Mouse (Mus musculus) olfactory bulb, adult 2 months (tissue): ENCODE results near the gene Cdc42bpb. TPM values are rescaled to one million over a fixed set of nuclear protein-coding genes. Genes with fewer than 3 reads are reported as not detected.

ENCODE experiments used
- H3K27ac ChIP-seq: fragments of 200-500 bp; 2 replicates; pipeline ENCODE4 v1.5.1; 2012; ENCODE audit warnings: low read depth, low read length; ENCODE audit not compliant: insufficient read depth
- H3K4me1 ChIP-seq: fragments of 200-500 bp; 2 replicates; pipeline ENCODE4 v1.6.1; 2012; ENCODE audit warnings: low read length; ENCODE audit not compliant: control insufficient read depth, insufficient read depth
- H3K4me3 ChIP-seq: fragments of 200-500 bp; 2 replicates; pipeline ENCODE4 v1.5.1; 2012; ENCODE audit warnings: mild to moderate bottlenecking, low read depth, low read length, moderate library complexity; ENCODE audit not compliant: insufficient read depth
- CTCF ChIP-seq: fragments of 200-500 bp; IDR thresholded peaks from 2 replicates; pipeline ENCODE4 v1.5.1; 2012; ENCODE audit warnings: low read depth, mild to moderate bottlenecking, low read length, moderate library complexity; ENCODE audit not compliant: insufficient read depth
- POLR2A ChIP-seq: fragments of 200-500 bp; IDR thresholded peaks from 2 replicates; pipeline ENCODE4 v1.6.1; 2012; ENCODE audit warnings: mild to moderate bottlenecking, low read depth, low read length, moderate library complexity; ENCODE audit not compliant: insufficient read depth
- WGBS: fragments of 180-500 bp; shearing (Covaris S2); methylation state at CpG from one replicate; pipeline ENCODE4 v1.1.7; 2018; 5-methylcytosine and 5-hydroxymethylcytosine counted together
- polyA plus RNA-seq: library from polyadenylated mRNA; stranded (reverse); fragments of >200 nt; gene quantifications from 2 replicates; pipeline ENCODE4 v1.2.4, GENCODE M21; 2012; ENCODE audit warnings: low replicate concordance; ENCODE audit not compliant: missing spikeins, insufficient read depth, insufficient read length

The Cdc42bpb gene
- not detected in 2 replicates for polyA plus RNA-seq

DNA sequence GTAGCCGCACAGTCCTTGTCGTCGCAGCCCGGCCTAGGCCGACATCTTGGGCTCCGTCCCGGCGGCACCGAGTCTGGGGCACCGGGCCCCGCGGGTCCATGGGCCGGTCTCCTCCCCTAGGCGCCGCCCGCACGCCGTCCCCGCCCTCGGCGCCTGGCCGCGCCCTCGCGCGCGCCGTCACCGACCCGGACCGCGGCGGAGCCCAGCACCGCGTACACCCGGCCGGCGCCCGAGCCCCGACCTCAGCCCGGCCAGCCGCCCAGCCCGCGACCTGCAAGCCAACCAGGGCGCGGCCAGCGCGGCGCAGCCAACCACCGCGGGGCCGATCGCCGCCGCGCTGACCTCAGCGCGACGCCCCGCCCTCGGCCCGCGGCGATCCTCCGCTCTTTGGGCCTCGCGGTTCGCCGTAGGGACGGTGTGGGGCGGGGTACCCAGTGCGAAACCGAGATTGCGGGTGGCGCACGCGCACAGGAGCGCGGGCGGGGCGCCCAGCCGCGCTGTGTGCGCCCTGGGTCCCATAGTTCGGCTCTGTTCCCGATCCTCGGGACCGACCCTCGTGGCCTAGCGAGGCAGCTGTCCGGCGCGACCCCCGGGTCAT lies at the start of gene Cdc42bpb:
Cdc42bpb (minus strand) TSS at position 343 of the 598 bp plus-strand sequence.
- Histone ChIP-seq H3K4me1 (peaks cover 11% of the 10 kb centered on the region), H3K27ac (peak within 1 kb of the TSS; percentile 89), H3K4me3 (peak within 1 kb of the TSS; percentile 96)
- peak; percentile 95 for TF ChIP-seq POLR2A
- no peak for TF ChIP-seq CTCF
- 1% methylated on average over 93 of the region's 94 CpGs for WGBS

DNA sequence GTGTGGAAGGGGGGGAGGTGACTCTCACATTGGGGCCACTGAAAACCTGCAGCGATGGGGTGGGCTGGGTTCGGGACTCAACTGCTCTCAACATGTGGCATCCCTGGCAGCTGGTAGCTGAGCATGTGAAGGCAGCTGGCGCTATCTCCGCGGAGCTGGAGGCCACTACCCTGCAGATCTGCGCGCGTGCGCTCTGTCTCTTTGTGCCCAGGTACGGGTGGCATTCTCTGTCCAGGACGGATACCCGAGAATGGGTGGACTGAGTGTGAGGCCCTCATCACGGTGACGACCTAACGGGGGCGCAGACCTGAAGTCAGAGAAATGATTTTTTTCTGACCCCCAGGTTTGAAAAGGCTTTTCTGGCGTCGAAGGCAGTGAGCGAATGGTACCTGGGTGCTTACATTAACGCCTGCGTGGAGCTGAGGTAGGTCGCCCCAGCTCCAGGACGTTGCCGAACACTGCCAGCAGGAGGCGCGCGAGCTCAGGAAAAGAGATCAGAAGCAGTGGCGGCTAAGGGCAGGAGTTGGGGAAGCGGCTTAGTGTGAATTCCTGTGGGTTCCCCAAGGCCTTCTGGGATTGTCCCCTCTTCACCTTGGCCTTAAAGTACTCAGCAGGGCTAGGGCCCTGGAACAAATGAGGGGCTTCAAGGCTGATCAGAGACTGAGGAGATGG lies 48.4 kb upstream of the Cdc42bpb start:
- no peak overlapping the region for H3K4me3 ChIP-seq
- TF ChIP-seq POLR2A (no peak), CTCF (peak; percentile 92)
- WGBS, result 13% methylated on average over 29 of the region's 29 CpGs

DNA sequence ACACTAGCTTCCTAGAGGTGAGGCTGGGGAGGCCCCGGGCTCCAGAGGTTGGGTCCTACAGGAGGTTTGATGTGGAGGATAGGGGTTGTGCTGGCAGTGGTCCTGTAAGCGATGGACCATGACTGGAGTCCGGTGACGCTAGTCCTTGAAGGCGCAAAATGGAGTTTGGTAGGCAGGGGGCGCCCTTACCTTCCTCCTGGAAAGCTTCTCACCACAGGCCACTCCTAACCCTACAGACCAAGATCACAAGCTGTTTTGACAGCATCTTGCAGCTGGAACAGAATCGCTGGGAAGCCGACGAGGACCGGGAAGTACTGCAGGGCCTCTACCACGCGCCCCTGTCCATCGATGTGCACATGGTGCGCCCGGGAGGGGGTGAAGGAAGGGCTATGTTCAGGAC lies 47.7 kb upstream of the Cdc42bpb start:
- Histone ChIP-seq H3K27ac (no peak overlapping the region), H3K4me3 (no peak overlapping the region), H3K4me1 (peaks cover 33% of the 10 kb centered on the region)
- 3% methylated on average over 15 of the region's 15 CpGs for WGBS
- TF ChIP-seq POLR2A, result no peak
- peak; percentile 63; the same call in 1 of the 2 replicates for TF ChIP-seq CTCF

More for the DNA sequence above, 48.4 kb upstream of the Cdc42bpb start:
- Histone ChIP-seq H3K27ac (no peak overlapping the region), H3K4me1 (peaks cover 40% of the 10 kb centered on the region)

DNA sequence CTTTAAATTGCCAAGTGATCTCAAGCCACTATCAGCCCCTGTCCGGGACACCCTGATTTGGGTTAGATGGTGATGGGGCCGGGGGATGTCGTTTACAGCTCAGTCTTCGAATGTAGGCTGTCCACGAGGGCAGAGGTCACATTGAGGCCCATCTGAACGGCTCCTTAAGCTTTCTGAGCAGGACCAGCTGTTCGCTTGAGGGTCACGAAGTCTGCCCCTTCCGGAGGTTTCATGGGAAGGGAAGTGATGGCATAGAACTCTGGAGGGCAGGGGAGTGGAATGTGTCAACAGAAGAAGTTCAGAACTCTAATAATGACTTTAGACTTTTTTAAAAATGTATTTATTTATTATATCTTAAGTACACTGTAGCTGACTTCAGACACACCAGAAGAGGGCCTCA lies 47.0 kb upstream of the Cdc42bpb start:
- 43% methylated on average over 9 of the region's 9 CpGs for WGBS
- Histone ChIP-seq H3K4me1 (peaks cover 26% of the 10 kb centered on the region), H3K4me3 (no peak overlapping the region), H3K27ac (no peak overlapping the region)
- TF ChIP-seq POLR2A (no peak), CTCF (no peak)

DNA sequence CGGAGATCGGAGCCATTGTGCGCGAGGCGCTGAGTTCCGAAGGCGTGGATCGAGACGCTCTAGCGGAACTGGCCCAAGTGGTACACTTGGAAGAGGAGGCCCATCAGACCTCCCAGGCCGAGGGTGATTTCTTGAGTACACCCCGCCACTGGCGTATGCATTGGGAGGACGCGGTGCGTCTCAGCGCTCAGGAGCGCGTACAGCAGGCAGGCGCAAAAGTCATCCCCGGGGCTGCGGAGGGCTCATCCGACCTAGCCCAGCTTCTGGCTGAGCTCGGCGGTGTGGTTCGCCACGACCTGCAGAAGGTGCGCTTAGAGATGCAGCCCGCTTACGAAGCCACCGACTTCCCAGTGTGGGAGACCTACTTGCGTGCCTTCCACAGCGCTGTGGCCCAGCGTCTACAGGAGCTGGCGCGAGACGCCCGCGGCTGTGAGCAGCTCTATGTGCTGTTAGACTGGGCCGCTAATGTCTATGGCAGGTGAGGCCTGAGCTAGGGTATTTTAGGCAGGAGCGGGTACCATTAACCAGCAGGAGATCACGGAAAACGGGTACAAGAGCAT lies 46.1 kb upstream of the Cdc42bpb start:
- Histone ChIP-seq H3K4me1 (peaks cover 18% of the 10 kb centered on the region), H3K4me3 (peak overlapping the region; percentile 28), H3K27ac (no peak overlapping the region)
- no peak for TF ChIP-seq CTCF
- TF ChIP-seq POLR2A, result no peak
- 19% methylated on average over 43 of the region's 43 CpGs for WGBS

- no peak for TF ChIP-seq POLR2A
- no peak for TF ChIP-seq CTCF
- H3K27ac ChIP-seq, result no peak overlapping the region
- H3K4me3 ChIP-seq, result no peak overlapping the region
- 71% methylated on average over 5 of the region's 5 CpGs for WGBS
- peaks cover 15% of the 10 kb centered on the region for H3K4me1 ChIP-seq
Observed at GRCm38 (mm10) chr12:111422852-111423251, 45.3 kb upstream of the Cdc42bpb start.

DNA sequence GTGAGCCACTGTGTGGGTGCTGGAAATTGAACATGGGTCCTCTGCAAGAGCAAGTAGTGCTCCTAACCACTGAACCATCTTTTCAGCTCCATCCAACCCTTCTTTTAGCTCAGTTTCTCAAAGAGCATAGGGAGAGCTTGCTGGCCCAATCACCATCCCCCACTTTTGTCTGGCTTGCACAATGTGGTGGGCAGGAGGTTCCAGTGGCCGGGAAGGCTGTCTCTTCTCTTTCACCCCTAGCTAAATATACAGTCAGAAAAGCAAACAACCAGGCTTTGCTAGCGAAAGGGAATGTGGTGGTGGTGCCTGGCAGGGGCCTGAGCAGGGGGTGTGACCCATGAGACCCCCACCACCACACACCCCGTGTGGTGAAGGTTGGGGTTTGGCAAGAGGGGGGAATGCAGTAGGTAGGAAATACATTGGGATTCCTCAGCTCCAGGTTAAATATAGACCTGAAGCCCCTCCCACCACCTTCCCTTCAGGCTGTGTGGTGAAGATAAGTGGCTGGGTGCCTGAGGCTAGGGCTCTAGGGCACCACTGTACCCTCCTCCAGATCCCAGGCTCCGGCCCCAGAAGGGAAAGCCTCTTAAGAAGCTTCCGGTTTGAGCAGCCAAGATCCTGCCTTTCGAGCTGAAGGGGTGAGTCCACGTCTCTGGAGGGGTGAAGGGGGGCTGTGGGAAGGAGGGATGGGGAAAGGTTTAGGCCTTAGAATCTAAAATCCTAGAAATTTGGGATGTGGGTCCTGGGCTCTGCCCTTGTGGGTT lies 43.6 kb upstream of the Cdc42bpb start:
- Histone ChIP-seq H3K27ac (no peak overlapping the region), H3K4me1 (peaks cover 24% of the 10 kb centered on the region), H3K4me3 (no peak overlapping the region)
- WGBS, result 61% methylated on average over 7 of the region's 7 CpGs
- TF ChIP-seq POLR2A (no peak), CTCF (no peak)

GRCm38 (mm10) chr12:111419918-111420317 lies 42.4 kb upstream of the Cdc42bpb start:
- Histone ChIP-seq H3K27ac (no peak overlapping the region), H3K4me3 (no peak overlapping the region), H3K4me1 (peaks cover 17% of the 10 kb centered on the region)
- WGBS, result 91% methylated on average over 5 of the region's 5 CpGs
- no peak for TF ChIP-seq POLR2A
- no peak for TF ChIP-seq CTCF

DNA sequence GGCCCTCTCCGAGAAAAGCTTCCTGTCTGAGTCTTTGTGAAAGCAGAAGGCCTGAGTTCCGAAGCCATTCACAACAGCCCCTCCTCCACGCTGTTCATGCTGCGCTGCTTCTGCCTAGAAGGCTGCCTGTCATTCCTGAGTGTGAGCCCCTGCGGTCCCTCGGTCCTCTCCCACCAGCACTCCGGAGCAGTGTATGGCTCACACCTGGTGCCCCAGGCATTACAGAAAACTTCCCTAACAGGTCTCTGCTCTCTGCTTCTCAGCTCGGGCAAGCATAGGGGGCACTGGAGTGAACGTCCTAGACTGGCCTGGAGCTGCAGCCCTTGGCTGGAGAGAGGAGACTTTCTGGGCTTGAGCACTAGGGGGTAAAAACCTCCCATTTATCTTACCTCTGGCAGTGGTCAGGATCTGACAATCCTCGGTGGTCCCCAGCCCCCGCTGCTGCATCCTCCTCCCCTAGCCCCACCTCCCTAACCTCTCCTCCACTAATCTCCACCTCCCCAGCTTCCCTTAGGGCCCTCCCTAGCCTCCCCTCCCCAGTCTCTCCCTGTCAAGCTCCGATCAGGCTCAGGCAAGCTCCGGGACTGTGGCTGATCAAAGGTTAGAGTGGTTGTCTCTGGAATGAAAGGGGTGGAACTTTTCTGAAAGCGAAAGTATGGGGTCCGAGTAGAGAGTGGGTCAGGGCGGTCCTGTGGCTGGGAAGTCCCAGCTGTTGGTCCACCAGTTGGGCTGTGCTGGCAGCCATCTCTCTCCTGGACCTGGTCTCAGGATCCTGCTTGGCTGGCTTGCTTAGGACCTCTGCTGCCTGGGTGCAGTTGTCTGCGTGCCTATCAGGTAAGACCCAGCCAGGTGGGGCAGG lies 39.6 kb upstream of the Cdc42bpb start, which contains the start of gene Exoc3l4:
Exoc3l4 (plus strand) TSS at position 97 of the 859 bp plus-strand sequence.
- no peak within 1 kb of the TSS for H3K27ac ChIP-seq
- WGBS, result 22% methylated on average over 17 of the region's 17 CpGs

More for the DNA sequence above, 39.6 kb upstream of the Cdc42bpb start, which contains the start of gene Exoc3l4:
- TF ChIP-seq POLR2A, result no peak
- TF ChIP-seq CTCF, result no peak
- Histone ChIP-seq H3K4me1 (peaks cover 22% of the 10 kb centered on the region), H3K4me3 (0 out of 2 replicates have a peak within 1 kb of the TSS, but pooled peaks have one; percentile 4)
